Mouse (Mus musculus) erythroblast, embryonic 14.5 days (primary cell): Measurements from ENCODE around the gene Rad17. TPM values are rescaled to one million over a fixed set of nuclear protein-coding genes. Genes with fewer than 3 reads are reported as not detected.

Experiments used
- H3K27me3 ChIP-seq: 2 replicates; pipeline ENCODE4 v1.6.1; 2012; ENCODE audit warnings: inconsistent platforms; ENCODE audit not compliant: control insufficient read depth
- H3K36me3 ChIP-seq: 2 replicates; pipeline ENCODE4 v1.6.1; 2012; ENCODE audit warnings: mild to moderate bottlenecking, inconsistent platforms; ENCODE audit not compliant: control insufficient read depth
- H3K4me1 ChIP-seq: 2 replicates; pipeline ENCODE4 v1.6.1; 2012; ENCODE audit warnings: inconsistent platforms; ENCODE audit not compliant: control insufficient read depth
- H3K4me3 ChIP-seq: replicated peaks from 2 replicates; pipeline ENCODE3; 2012; ENCODE audit warnings: moderate library complexity, mild to moderate bottlenecking, inconsistent platforms
- H3K9me3 ChIP-seq: 2 replicates; pipeline ENCODE4 v1.6.1; 2012; ENCODE audit warnings: low read length, inconsistent platforms, mixed read lengths; ENCODE audit not compliant: control insufficient read depth
- GATA1 ChIP-seq: IDR thresholded peaks from 2 replicates; pipeline ENCODE4 v1.6.1; 2012; ENCODE audit warnings: low read length, inconsistent platforms, mixed read lengths
- TAL1 ChIP-seq: IDR thresholded peaks from 3 replicates; pipeline ENCODE4 v1.6.1; 2012; ENCODE audit warnings: low read length, inconsistent platforms, mixed read lengths
- polyA plus RNA-seq: library from polyadenylated mRNA; stranded (reverse); fragments of >175 nt; gene quantifications from 2 replicates; pipeline ENCODE4 v1.2.3, GENCODE M21; 2012

The Rad17 gene
- polyA plus RNA-seq, 1 experiment: 1.4 TPM

- no peak overlapping the region for H3K4me3 ChIP-seq
- no peaks in the 10 kb centered on the region for H3K27me3 ChIP-seq
- TF ChIP-seq TAL1 (no peak), GATA1 (no peak)
These were observed 69.2 kb downstream of the Rad17 start for GRCm38 (mm10) chr13:100581701-100582100.

GRCm38 (mm10) chr13:100579951-100580350 lies 70.9 kb downstream of the Rad17 start:
- Histone ChIP-seq H3K9me3 (no peaks in the 10 kb centered on the region), H3K4me1 (no peaks in the 10 kb centered on the region), H3K4me3 (no peak overlapping the region), H3K27me3 (no peaks in the 10 kb centered on the region), H3K36me3 (no peaks in the 10 kb centered on the region)
- no peak for TF ChIP-seq TAL1

More at GRCm38 (mm10) chr13:100581701-100582100, 69.2 kb downstream of the Rad17 start:
- no peaks in the 10 kb centered on the region for H3K36me3 ChIP-seq
- H3K9me3 ChIP-seq: no peaks in the 10 kb centered on the region
- H3K4me1 ChIP-seq: no peaks in the 10 kb centered on the region

GRCm38 (mm10) chr13:100579220-100579619 lies 71.6 kb downstream of the Rad17 start:
- no peak overlapping the region for H3K4me3 ChIP-seq
- H3K27me3 ChIP-seq: no peaks in the 10 kb centered on the region
- H3K9me3 ChIP-seq: no peaks in the 10 kb centered on the region
- H3K4me1 ChIP-seq: no peaks in the 10 kb centered on the region
- H3K36me3 ChIP-seq: no peaks in the 10 kb centered on the region
- no peak for TF ChIP-seq GATA1
- no peak for TF ChIP-seq TAL1

GRCm38 (mm10) chr13:100575950-100576349 lies 74.9 kb downstream of the Rad17 start:
- Histone ChIP-seq H3K4me3 (no peak overlapping the region), H3K4me1 (no peaks in the 10 kb centered on the region), H3K9me3 (no peaks in the 10 kb centered on the region; the same call in 1 of the 2 replicates), H3K27me3 (no peaks in the 10 kb centered on the region), H3K36me3 (no peaks in the 10 kb centered on the region)
- no peak for TF ChIP-seq GATA1
- no peak for TF ChIP-seq TAL1

GRCm38 (mm10) chr13:100570713-100571112 lies 80.1 kb downstream of the Rad17 start:
- Histone ChIP-seq H3K27me3 (no peaks in the 10 kb centered on the region), H3K4me3 (no peak overlapping the region), H3K9me3 (no peaks in the 10 kb centered on the region; the same call in 1 of the 2 replicates), H3K36me3 (no peaks in the 10 kb centered on the region), H3K4me1 (no peaks in the 10 kb centered on the region)
- no peak for TF ChIP-seq TAL1

GRCm38 (mm10) chr13:100568359-100568758 lies 82.5 kb downstream of the Rad17 start:
- Histone ChIP-seq H3K4me3 (no peak overlapping the region), H3K36me3 (no peaks in the 10 kb centered on the region), H3K27me3 (no peaks in the 10 kb centered on the region; the same call in 1 of the 2 replicates), H3K4me1 (no peaks in the 10 kb centered on the region), H3K9me3 (no peaks in the 10 kb centered on the region)
- no peak for TF ChIP-seq TAL1
- no peak for TF ChIP-seq GATA1

Other genes with a start within 250 kb of the Rad17 start
- 0.01 TPM in 1 of 2 replicates, not detected in the other for gene Naip1, start 198.2 kb downstream of the Rad17 start, polyA plus RNA-seq
- 0.46 and 1.3 TPM in 2 replicates for gene Gtf2h2, start 158.5 kb downstream of the Rad17 start, polyA plus RNA-seq
- gene Ocln, start 98.3 kb downstream of the Rad17 start, polyA plus RNA-seq: not detected in 2 replicates
- not detected in 2 replicates for gene Marveld2, start 34.1 kb downstream of the Rad17 start, polyA plus RNA-seq
- 1.3 and 2.1 TPM in 2 replicates for gene Ak6, start 72 bp downstream of the Rad17 start, polyA plus RNA-seq
- gene Taf9, start 528 bp upstream of the Rad17 start, polyA plus RNA-seq: 1.3 and 2.1 TPM in 2 replicates
- gene Ccdc125, start 18.7 kb upstream of the Rad17 start, polyA plus RNA-seq: not detected in 2 replicates
- 0.42 and 0.98 TPM in 2 replicates for gene Cdk7, start 79.9 kb upstream of the Rad17 start, polyA plus RNA-seq
- 19.3 and 24.9 TPM in 2 replicates for gene Mrps36, start 93.6 kb upstream of the Rad17 start, polyA plus RNA-seq
- gene Cenph, start 124.8 kb upstream of the Rad17 start, polyA plus RNA-seq: 4.0 and 4.3 TPM in 2 replicates
- 0.67 and 1.6 TPM in 2 replicates for gene Ccnb1, start 135.5 kb upstream of the Rad17 start, polyA plus RNA-seq
- 0.15 TPM in 2 replicates for gene Slc30a5, start 182.4 kb upstream of the Rad17 start, polyA plus RNA-seq